Mouse (Mus musculus) gastrocnemius, postnatal 36 days (tissue): Measurements from ENCODE around the gene Mamdc4. TPM values are rescaled to one million over a fixed set of nuclear protein-coding genes. Genes with fewer than 3 reads are reported as not detected.

Source experiments
- DNase-seq, 2 experiments: peaks; one replicate each; pipeline ENCODE4 v3.0.0; 2022
- intact Hi-C: fragments of 180-260 bp; cut with DNase I; formaldehyde crosslinking; loops from one replicate; pipeline ENCODE4 v1.15.1; 2025
- total RNA-seq, 2 experiments: library from RNA; stranded (reverse); gene quantifications; 2 replicates each; pipeline ENCODE4 v1.2.3; 2021

Gene Mamdc4
- total RNA-seq, 2 experiments from 2014 or later = 0.74 to 4.7 TPM

DNA sequence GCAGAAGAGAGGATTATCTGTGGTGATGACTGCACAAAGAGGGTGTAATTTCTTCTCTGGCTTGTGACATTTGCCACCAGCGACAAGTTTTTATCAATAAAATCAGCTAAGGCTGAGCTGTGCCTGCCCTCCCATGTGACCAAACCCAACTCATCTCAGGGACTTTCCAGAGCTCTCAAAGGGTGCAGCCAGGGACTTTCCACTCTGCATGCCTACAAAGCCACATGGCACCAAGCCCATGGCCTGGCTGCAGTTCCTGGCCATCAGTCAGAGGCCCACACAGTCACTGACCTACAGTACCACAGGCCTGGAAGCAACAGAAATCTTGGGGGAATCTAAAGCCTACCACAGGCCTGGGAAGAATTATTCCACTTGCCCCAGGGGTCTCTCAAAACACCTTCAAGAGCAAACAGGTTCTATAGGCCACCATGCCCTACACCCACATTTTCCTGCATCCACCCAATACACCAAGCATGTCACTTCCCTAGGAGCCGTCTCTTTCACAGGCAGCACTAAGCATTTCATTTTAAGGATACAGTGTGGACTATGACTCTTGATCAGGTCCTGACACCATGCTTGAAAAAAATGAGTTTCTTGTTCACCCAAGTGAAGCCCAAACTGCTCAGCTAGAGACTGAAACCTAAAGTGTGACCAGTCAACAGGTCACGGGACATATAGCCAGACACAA lies 40.3 kb downstream of the Mamdc4 start:
- intact Hi-C loops = no loop called here
- peak; percentile 83 to 84 for DNase-seq

DNA sequence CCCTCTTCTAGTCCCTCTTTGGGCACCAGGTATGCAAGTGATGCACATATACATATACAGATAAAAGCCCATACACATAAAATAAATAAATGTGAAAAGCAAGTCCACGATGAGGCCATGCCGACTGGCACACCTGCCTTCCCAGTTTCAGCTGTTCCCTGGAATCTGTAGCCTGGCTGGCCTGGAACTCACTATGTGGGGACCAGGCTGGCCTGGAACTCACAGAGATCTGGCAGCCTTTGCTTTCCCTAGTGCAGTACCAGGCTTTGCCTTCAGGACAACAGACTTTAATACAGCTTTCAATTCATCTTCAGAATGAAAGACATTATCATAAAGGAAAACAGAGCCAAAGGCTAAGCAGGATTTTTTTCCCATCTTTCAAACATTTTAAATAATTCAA lies 40.9 kb downstream of the Mamdc4 start:
- DNase-seq = no peak
- intact Hi-C loops = no loop called here

DNA sequence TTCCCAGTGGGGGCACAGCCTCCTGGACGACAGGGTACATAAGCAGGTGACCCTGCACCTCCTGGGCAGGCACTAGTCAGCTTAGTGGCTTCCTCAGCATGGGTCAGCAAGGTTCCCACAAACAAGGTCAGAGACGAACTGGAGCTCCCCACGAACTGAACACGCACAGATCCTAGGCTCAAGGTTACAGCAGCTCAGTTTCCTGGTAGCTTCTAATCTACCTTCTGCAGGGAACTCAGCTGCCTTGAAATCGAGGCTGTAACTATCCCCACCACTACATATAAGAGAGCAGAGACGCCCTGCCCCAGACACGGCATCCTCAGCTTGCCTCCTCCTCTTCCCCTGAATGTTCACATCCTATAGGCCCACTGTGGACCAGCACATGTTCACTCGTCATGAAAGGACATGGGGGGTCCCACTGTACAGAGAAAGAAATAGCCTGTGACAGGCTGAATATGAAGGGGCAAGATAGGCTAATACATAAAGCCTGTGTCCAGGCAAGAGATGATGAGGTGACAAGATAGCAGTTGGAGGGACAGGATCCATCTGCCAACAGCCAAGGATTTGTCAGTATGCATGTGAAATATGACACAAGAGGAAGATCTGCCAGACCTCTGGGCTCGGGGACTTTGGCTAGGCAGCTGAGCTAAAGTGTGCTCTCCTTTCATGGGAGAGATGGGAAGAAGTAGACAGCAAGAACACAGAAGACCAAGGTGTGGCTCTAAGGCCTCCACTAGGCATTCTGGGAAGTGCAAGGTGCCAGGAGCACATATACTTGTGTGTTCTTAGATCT lies 47.9 kb downstream of the Mamdc4 start:
- no peak for DNase-seq
- intact Hi-C loops = no loop called here

Other genes with a start within 250 kb of the Mamdc4 start
- gene Man1b1, start 242.5 kb downstream of the Mamdc4 start, total RNA-seq = 10 to 100 TPM; 11.9 to 15.0 TPM
- 10 to 100 TPM in 1 of 2 experiments, 1 to 10 TPM in 1; 8.7 to 11.9 TPM for gene Dpp7, start 218.5 kb downstream of the Mamdc4 start, total RNA-seq
- gene Uap1l1, start 209.2 kb downstream of the Mamdc4 start, total RNA-seq = 1 to 10 TPM; 2.2 to 3.4 TPM
- under 1 TPM; 0.10 to 0.26 TPM for gene Sapcd2, start 202.5 kb downstream of the Mamdc4 start, total RNA-seq
- 1 to 10 TPM; 7.2 to 9.5 TPM for gene Entpd2, start 179.0 kb downstream of the Mamdc4 start, total RNA-seq
- 10 to 100 TPM; 14.2 to 17.6 TPM for gene Npdc1, start 175.5 kb downstream of the Mamdc4 start, total RNA-seq
- not detected for gene Fut7, start 151.6 kb downstream of the Mamdc4 start, total RNA-seq
- gene Abca2, start 146.1 kb downstream of the Mamdc4 start, total RNA-seq = 10 to 100 TPM; 12.3 to 16.5 TPM
- gene Clic3, start 118.0 kb downstream of the Mamdc4 start, total RNA-seq = under 1 TPM; 0.35 to 0.46 TPM
- gene Paxx, start 113.8 kb downstream of the Mamdc4 start, total RNA-seq = 10 to 100 TPM; 13.4 to 13.6 TPM
- under 1 TPM in 1 of 2 experiments, not detected in 1; 0.39 TPM for gene Ptgds, start 104.8 kb downstream of the Mamdc4 start, total RNA-seq
- not detected for gene Lcn12, start 80.9 kb downstream of the Mamdc4 start, total RNA-seq
- 10 to 100 TPM; 75.3 to 83.6 TPM for gene Fbxw5, start 74.1 kb downstream of the Mamdc4 start, total RNA-seq
- 1 to 10 TPM; 1.4 to 1.5 TPM for gene C8g, start 73.1 kb downstream of the Mamdc4 start, total RNA-seq
- 10 to 100 TPM in 1 of 2 experiments, 1 to 10 TPM in 1; 9.8 to 11.5 TPM for gene Traf2, start 27.9 kb downstream of the Mamdc4 start, total RNA-seq
- gene Edf1, start 17.0 kb downstream of the Mamdc4 start, total RNA-seq = 100 to 1,000 TPM; 139 to 157 TPM
- 10 to 100 TPM; 50.2 to 53.9 TPM for gene Phpt1, start 379 bp upstream of the Mamdc4 start, total RNA-seq
- gene Ajm1, start 6.9 kb upstream of the Mamdc4 start, total RNA-seq = not detected
- gene Rabl6, start 33.7 kb upstream of the Mamdc4 start, total RNA-seq = 10 to 100 TPM; 74.4 to 75.9 TPM
- not detected for gene Ccdc183, start 42.8 kb upstream of the Mamdc4 start, total RNA-seq
- 10 to 100 TPM; 11.1 to 18.7 TPM for gene Tmem141, start 47.2 kb upstream of the Mamdc4 start, total RNA-seq
- gene Fcna, start 53.2 kb upstream of the Mamdc4 start, total RNA-seq = 1 to 10 TPM; 2.3 to 3.3 TPM
- 10 to 100 TPM; 12.7 to 13.6 TPM for gene Lcn8, start 78.3 kb upstream of the Mamdc4 start, total RNA-seq
- not detected for gene Lcn5, start 83.1 kb upstream of the Mamdc4 start, total RNA-seq
- not detected for gene Lcn6, start 101.9 kb upstream of the Mamdc4 start, total RNA-seq
- not detected for gene Lcn10, start 107.9 kb upstream of the Mamdc4 start, total RNA-seq
- gene Obp2a, start 125.2 kb upstream of the Mamdc4 start, total RNA-seq = not detected
- gene Bmyc, start 131.9 kb upstream of the Mamdc4 start, total RNA-seq = 10 to 100 TPM; 15.4 to 16.3 TPM
- not detected for gene Obp2b, start 162.2 kb upstream of the Mamdc4 start, total RNA-seq
- not detected for gene Lcn3, start 190.7 kb upstream of the Mamdc4 start, total RNA-seq
- gene Lcn11, start 202.2 kb upstream of the Mamdc4 start, total RNA-seq = not detected
- not detected for gene Gm13539, start 207.4 kb upstream of the Mamdc4 start, total RNA-seq
- gene Glt6d1, start 241.0 kb upstream of the Mamdc4 start, total RNA-seq = not detected
- not detected for gene Lcn9, start 248.3 kb upstream of the Mamdc4 start, total RNA-seq